ENCODE assay signal across 27 mouse cellular contexts in genomic region chr5:37077330-37077698, GRCm38 (mm10). TPM values are rescaled to one million over a fixed set of nuclear protein-coding genes. Genes with fewer than 3 reads are reported as not detected.
DNase-seq lines count a peak whose midpoint lies in the region; ATAC-seq and TF ChIP-seq lines count a peak whose summit lies in the region.
"Had no signal": no experiment of that assay in that cellular context is flagged by ENCODE, and none has a peak within 500 bp of the region (broad histone marks: within the 10 kb centered on the region; RNA-seq: fewer than 3 reads in every experiment).

No protein-coding gene starts in this region.

- H3K27ac ChIP-seq in hindbrain, postnatal 0 days: peak overlapping the region; percentile 62; the same call in 1 of the 2 replicates
- no peak overlapping the region for H3K27ac ChIP-seq in hindbrain, embryonic 13.5 days
- 0 out of 2 replicates have a peak overlapping the region, but pooled peaks have one; percentile 55 for H3K27ac ChIP-seq in midbrain, postnatal 0 days (ENCODE audit: low read depth, low read length)
- no peak overlapping the region for H3K27ac ChIP-seq in midbrain, embryonic 11.5 days (ENCODE audit: low read depth, low read length)
- H3K27ac ChIP-seq in intestine, embryonic 16.5 days (ENCODE audit: low read length): no peak overlapping the region
- H3K27ac ChIP-seq: embryonic facial prominence, embryonic 15.5 days; gastrocnemius, adult 2 months; heart, embryonic 10.5 days; limb, embryonic 13.5 days; liver, embryonic 12.5 days; midbrain, embryonic 12.5 days had no signal

- no peak for TF ChIP-seq CTCF in hindbrain, postnatal 0 days (IDR thresholded peaks at IDR 0.05; ENCODE audit: low read depth)
- no peak for TF ChIP-seq CTCF in midbrain, postnatal 0 days (IDR thresholded peaks at IDR 0.05)

- peaks cover 15% of the 10 kb centered on the region; the same call in 1 of the 2 replicates for H3K4me1 ChIP-seq in hindbrain, postnatal 0 days (ENCODE audit: insufficient read depth, low read length)
- H3K4me1 ChIP-seq in hindbrain, embryonic 13.5 days (replicated peaks): peaks cover 26% of the 10 kb centered on the region
- peaks cover 7% of the 10 kb centered on the region for H3K4me1 ChIP-seq in midbrain, postnatal 0 days (ENCODE audit: insufficient read depth, low read length)
- peaks cover 4% of the 10 kb centered on the region for H3K4me1 ChIP-seq in midbrain, embryonic 11.5 days (ENCODE audit: control insufficient read depth, insufficient read depth, low read length)
- H3K4me1 ChIP-seq in intestine, embryonic 16.5 days (ENCODE audit: control insufficient read depth, insufficient read depth, low read length): peaks cover 15% of the 10 kb centered on the region
- H3K4me1 ChIP-seq: embryonic facial prominence, embryonic 15.5 days; heart, embryonic 10.5 days; limb, embryonic 13.5 days; liver, embryonic 12.5 days had no signal

- WGBS in hindbrain, postnatal 0 days: 29% methylated on average over 3 of the region's 3 CpGs
- 44% methylated on average over 3 of the region's 3 CpGs for WGBS in hindbrain, embryonic 13.5 days
- 54% methylated on average over 3 of the region's 3 CpGs for WGBS in midbrain, postnatal 0 days
- WGBS in midbrain, embryonic 11.5 days: 64% methylated on average over 3 of the region's 3 CpGs
- 30% methylated on average over 3 of the region's 3 CpGs for WGBS in intestine, embryonic 16.5 days

- H3K36me3 ChIP-seq in hindbrain, postnatal 0 days (ENCODE audit: insufficient read depth, low read length): no peaks in the 10 kb centered on the region
- no peaks in the 10 kb centered on the region for H3K36me3 ChIP-seq in hindbrain, embryonic 13.5 days
- H3K36me3 ChIP-seq in midbrain, postnatal 0 days (ENCODE audit: insufficient read depth, low read length): no peaks in the 10 kb centered on the region
- no peaks in the 10 kb centered on the region for H3K36me3 ChIP-seq in midbrain, embryonic 11.5 days (ENCODE audit: control insufficient read depth, insufficient read depth, low read length)
- no peaks in the 10 kb centered on the region for H3K36me3 ChIP-seq in intestine, embryonic 16.5 days (ENCODE audit: control insufficient read depth, insufficient read depth, low read length)
- H3K36me3 ChIP-seq: embryonic facial prominence, embryonic 15.5 days; heart, embryonic 10.5 days; limb, embryonic 13.5 days; liver, embryonic 12.5 days; midbrain, embryonic 12.5 days had no signal

- DNase-seq in hindbrain, postnatal 0 days (ENCODE audit: low spot score): no peak
- no peak for DNase-seq in midbrain, postnatal 0 days (ENCODE audit: low spot score)
- DNase-seq in midbrain, embryonic 11.5 days (ENCODE audit: low spot score, missing footprints): no peak
- DNase-seq in urinary bladder, postnatal 36 days (ENCODE audit: low spot score in 2 of 2): no peak
- no peak for DNase-seq in cerebellum, adult 11-12 months
- DNase-seq: adrenal gland, adult 8-10 months; cerebellum, adult 2 months; gastrocnemius, adult 2 months; heart, postnatal 4 days; layer of hippocampus, postnatal 36 days; lung, adult 18-20 months; lung, postnatal 10 days; right cerebral cortex, postnatal 25 days; thymus, postnatal 14 days had no signal

- no peak overlapping the region for H3K4me2 ChIP-seq in hindbrain, postnatal 0 days (ENCODE audit: low read depth, low read length)
- no peak overlapping the region for H3K4me2 ChIP-seq in hindbrain, embryonic 13.5 days
- H3K4me2 ChIP-seq in midbrain, postnatal 0 days (ENCODE audit: low read depth, low read length, poor library complexity, severe bottlenecking): no peak overlapping the region
- H3K4me2 ChIP-seq in midbrain, embryonic 11.5 days: no peak overlapping the region
- H3K4me2 ChIP-seq in intestine, embryonic 16.5 days (ENCODE audit: low read depth, low read length): no peak overlapping the region
- H3K4me2 ChIP-seq: embryonic facial prominence, embryonic 15.5 days; limb, embryonic 13.5 days; liver, embryonic 12.5 days; midbrain, embryonic 12.5 days had no signal

- no peak overlapping the region for H3K9ac ChIP-seq in hindbrain, postnatal 0 days (replicated peaks; ENCODE audit: low read length)
- H3K9ac ChIP-seq in hindbrain, embryonic 13.5 days: no peak overlapping the region
- H3K9ac ChIP-seq in midbrain, postnatal 0 days (replicated peaks; ENCODE audit: low read length, poor library complexity, severe bottlenecking): no peak overlapping the region
- no peak overlapping the region for H3K9ac ChIP-seq in midbrain, embryonic 11.5 days (ENCODE audit: low read length)
- no peak overlapping the region for H3K9ac ChIP-seq in intestine, embryonic 16.5 days (ENCODE audit: low read depth, low read length)
- H3K9ac ChIP-seq: embryonic facial prominence, embryonic 15.5 days; limb, embryonic 13.5 days; liver, embryonic 12.5 days; midbrain, embryonic 12.5 days had no signal

- H3K27me3 ChIP-seq in hindbrain, postnatal 0 days (ENCODE audit: insufficient read depth, low read length): no peaks in the 10 kb centered on the region
- no peaks in the 10 kb centered on the region for H3K27me3 ChIP-seq in hindbrain, embryonic 13.5 days
- H3K27me3 ChIP-seq in midbrain, postnatal 0 days (ENCODE audit: insufficient read depth, low read length): no peaks in the 10 kb centered on the region
- H3K27me3 ChIP-seq in midbrain, embryonic 11.5 days (ENCODE audit: control insufficient read depth, insufficient read depth, low read length): no peaks in the 10 kb centered on the region
- H3K27me3 ChIP-seq in intestine, embryonic 16.5 days (replicated peaks; ENCODE audit: control insufficient read depth, insufficient read depth, low read length): no peaks in the 10 kb centered on the region

- H3K4me3 ChIP-seq in hindbrain, postnatal 0 days (ENCODE audit: low read length): no peak overlapping the region
- no peak overlapping the region for H3K4me3 ChIP-seq in hindbrain, embryonic 13.5 days
- no peak overlapping the region for H3K4me3 ChIP-seq in midbrain, postnatal 0 days (ENCODE audit: low read depth, low read length)
- no peak overlapping the region for H3K4me3 ChIP-seq in midbrain, embryonic 11.5 days (ENCODE audit: low read depth, low read length)
- no peak overlapping the region for H3K4me3 ChIP-seq in intestine, embryonic 16.5 days (ENCODE audit: low read length)
- H3K4me3 ChIP-seq: embryonic facial prominence, embryonic 15.5 days; gastrocnemius, adult 2 months; heart, embryonic 10.5 days; limb, embryonic 13.5 days; liver, embryonic 12.5 days; midbrain, embryonic 12.5 days had no signal

- peak; percentile 62; the same call in 1 of the 2 replicates for ATAC-seq in hindbrain, postnatal 0 days
- ATAC-seq in hindbrain, embryonic 13.5 days (ENCODE audit: low FRiP score): no peak
- ATAC-seq in midbrain, postnatal 0 days (ENCODE audit: low FRiP score): no peak; the same call in 1 of the 2 replicates
- ATAC-seq in midbrain, embryonic 11.5 days (ENCODE audit: low FRiP score): no peak
- peak; percentile 28; the same call in 1 of the 2 replicates for ATAC-seq in intestine, embryonic 16.5 days
- ATAC-seq: activated CD4-positive, CD25-positive, alpha-beta regulatory T cell, adult 4 months; inflammation-experienced regulatory T-cells, adult 6 months; liver, embryonic 12.5 days had no signal

- no peaks in the 10 kb centered on the region for H3K9me3 ChIP-seq in hindbrain, postnatal 0 days (ENCODE audit: low read length)
- no peaks in the 10 kb centered on the region for H3K9me3 ChIP-seq in hindbrain, embryonic 13.5 days
- H3K9me3 ChIP-seq in midbrain, postnatal 0 days (ENCODE audit: low read length): no peaks in the 10 kb centered on the region
- H3K9me3 ChIP-seq in midbrain, embryonic 11.5 days (ENCODE audit: control insufficient read depth, low read length): no peaks in the 10 kb centered on the region
- H3K9me3 ChIP-seq in intestine, embryonic 16.5 days (ENCODE audit: control insufficient read depth, low read length): no peaks in the 10 kb centered on the region
- H3K9me3 ChIP-seq: embryonic facial prominence, embryonic 15.5 days; heart, embryonic 10.5 days; limb, embryonic 13.5 days; liver, embryonic 12.5 days; midbrain, embryonic 12.5 days had no signal

RNA-seq across cellular contexts. Expression of gene Gm1043, which starts 7.9 kb away (rescaled TPM):
- total RNA-seq in hindbrain, postnatal 0 days (2014; rRNA removed): 17.4 and 20.0 TPM in 2 replicates
- 1.5 and 1.7 TPM in 2 replicates for polyA plus RNA-seq in hindbrain, postnatal 0 days (2015; fragmentation: Nextera tagmentation; extraction: Ambion mirVana)
- 1.5 and 1.6 TPM in 2 replicates for polyA plus RNA-seq in hindbrain, embryonic 13.5 days (2015; fragmentation: Nextera tagmentation; extraction: Ambion mirVana)
- total RNA-seq in midbrain, postnatal 0 days (2014; rRNA removed): 19.4 and 29.5 TPM in 2 replicates
- polyA plus RNA-seq in midbrain, postnatal 0 days (2015; fragmentation: Nextera tagmentation; extraction: Ambion mirVana): 1.2 and 1.6 TPM in 2 replicates
- polyA plus RNA-seq in midbrain, embryonic 11.5 days (2014; fragmentation: Nextera tagmentation; extraction: Ambion mirVana): 0.04 TPM in 2 replicates
- 0.04 and 0.06 TPM in 2 replicates for polyA plus RNA-seq in intestine, embryonic 16.5 days (2015; fragmentation: Nextera tagmentation; extraction: Ambion mirVana)
- total RNA-seq: gastrocnemius, adult 2 months; gastrocnemius, postnatal 4 days; heart, postnatal 4 days; MEL had no signal
- polyA plus RNA-seq: C2C12; heart, embryonic 10.5 days; heart, embryonic 16.5 days; liver, embryonic 12.5 days had no signal

Comparison
In these comparisons a context has a peak if more than half of its experiments do, and no peak if none do; other contexts are left out.
1. ATAC-seq: peak in hindbrain, postnatal 0 days (single experiment) and intestine, embryonic 16.5 days (single experiment); none in hindbrain, embryonic 13.5 days (single experiment), midbrain, postnatal 0 days (single experiment) and midbrain, embryonic 11.5 days (single experiment).
2. H3K27ac ChIP-seq: peak in hindbrain, postnatal 0 days (single experiment) and midbrain, postnatal 0 days (single experiment); none in hindbrain, embryonic 13.5 days (single experiment), midbrain, embryonic 11.5 days (single experiment) and intestine, embryonic 16.5 days (single experiment).